Mouse (Mus musculus): ENCODE measurements around the gene Pacsin2.
"Not testable (repeated sequence)": the region's sequence is repeated elsewhere in the genome, so short reads cannot be mapped to it uniquely, and the experiment has no call there.

The Pacsin2 gene

DNA sequence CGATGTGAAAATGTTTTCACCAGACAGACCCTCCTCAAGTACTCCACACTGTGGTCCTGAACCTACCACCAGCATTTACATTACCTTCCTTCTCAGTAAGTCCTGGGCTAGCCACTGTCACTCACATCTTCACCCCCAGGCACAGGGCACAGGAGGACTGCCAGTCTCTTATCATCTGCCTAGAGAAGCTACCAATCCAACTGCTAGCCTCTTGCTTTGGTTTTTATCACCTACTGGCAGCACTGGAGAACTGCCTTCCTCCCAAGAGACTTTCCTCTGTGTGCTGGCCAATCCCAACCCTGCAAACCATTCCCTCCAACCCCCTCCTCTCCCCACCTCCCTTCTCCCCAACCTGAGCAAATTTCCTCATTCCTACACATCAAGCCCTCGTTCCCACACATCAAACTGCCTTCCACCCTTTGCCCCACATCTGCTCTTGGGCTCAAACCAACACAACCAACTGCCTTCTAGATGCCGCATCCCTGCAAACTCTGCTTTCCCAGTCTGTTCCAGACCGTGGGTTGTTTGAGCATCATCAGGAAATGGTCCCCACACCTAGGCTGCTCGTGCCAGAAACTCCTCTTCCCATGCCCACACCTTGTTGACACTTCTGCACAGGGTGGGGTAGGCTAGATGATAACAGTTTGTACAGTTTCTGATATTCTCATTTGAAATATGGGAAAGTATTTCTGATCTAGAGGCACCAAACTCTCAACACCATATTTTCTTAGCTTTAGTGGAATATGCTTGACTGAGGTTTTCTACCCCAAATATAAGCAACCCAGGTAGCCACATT lies 40.6 kb downstream of the Pacsin2 start:
- no peak for DNase-seq (ENCODE audit: low read depth)

DNA sequence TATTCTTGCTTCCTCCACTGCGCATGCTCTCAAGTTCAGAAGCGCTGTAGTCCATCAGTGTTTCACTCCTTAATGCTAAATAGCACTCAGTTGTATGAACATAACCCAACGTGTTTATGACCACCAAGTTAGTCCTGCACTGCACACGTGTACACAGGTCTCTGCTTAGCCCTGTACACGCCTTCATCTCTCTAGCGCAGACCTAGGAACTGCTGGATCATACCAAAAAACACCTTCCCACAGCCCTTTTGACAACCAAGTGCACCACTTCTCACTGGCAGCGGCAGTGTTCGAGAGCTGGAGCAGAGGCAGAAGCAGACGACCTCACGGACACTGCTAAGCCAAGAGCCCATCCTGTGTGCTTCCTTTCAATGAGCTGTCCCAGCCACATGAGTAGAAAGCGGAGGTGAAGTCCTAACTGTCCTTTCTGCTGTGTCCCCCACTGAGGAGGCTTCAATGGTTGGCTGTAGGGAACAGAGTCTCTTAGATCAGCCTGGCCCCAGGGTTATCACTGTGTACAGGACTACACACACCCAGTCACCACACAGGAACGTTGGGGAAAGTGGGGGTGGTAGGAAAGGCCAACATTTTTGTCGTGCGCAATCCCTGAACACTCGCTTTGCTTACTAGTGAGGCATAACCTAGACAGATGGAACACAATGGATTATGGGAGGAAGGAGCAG lies 42.0 kb downstream of the Pacsin2 start:
- DNase-seq (ENCODE audit: low read depth): no peak

DNA sequence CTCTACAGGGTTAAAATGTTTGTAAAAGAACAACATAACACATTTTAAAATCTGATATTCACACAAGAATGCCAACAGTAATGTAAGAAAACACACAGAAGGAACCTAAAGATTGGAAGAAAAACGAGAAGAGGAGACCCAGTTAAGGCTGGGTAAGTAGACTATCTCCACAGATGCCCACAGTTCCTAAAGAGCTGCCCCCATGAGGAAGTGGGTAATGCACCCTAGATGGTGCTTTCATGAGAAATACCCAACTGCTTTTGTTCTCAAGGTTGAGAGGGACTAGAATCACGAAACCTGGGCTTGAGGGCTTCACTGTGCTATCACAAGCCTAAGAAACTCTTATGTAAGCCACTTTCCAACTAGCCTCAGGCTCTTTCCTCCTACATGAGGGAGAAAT lies 44.8 kb downstream of the Pacsin2 start:
- DNase-seq (ENCODE audit: low read depth): no peak

DNA sequence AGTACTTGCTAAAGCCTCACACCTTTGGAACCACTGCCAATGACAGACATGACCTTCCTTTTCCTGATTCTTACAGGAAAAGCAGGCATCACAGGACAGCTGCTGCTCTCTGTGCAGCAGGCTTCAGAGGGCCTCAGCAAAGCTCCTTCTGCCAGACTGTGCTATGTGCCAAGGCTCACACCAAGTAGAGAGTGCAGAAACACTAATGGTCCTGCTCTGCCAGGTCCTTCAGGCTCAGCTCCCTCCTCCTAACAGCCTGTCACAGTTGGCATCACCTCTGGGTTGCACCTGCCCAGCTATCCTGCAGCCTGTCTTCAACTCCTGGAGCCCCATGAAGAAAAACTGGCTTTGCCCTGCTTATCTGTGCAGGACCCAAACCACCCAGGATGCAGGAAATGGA lies 45.7 kb downstream of the Pacsin2 start:
- no peak for DNase-seq (ENCODE audit: low read depth)

DNA sequence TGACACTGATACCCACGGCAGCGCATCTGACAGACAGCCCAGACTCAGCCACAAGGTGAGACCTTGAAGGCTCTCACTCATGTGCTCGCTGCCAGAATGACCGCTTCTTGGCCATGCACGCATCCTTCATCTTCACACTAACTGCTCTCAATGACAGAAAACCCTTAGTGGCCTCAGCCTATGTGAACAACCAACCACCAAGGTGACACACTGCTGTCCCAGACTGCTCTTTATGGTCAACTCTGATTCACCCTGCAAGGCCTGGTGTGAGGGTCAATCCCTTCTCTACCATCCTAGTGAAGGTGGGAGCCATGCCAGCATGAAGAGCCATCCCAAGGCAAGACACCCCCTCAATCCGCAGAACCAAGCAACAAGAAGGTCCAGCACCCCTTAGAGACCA lies 46.5 kb downstream of the Pacsin2 start:
- no peak for DNase-seq (ENCODE audit: low read depth)

DNA sequence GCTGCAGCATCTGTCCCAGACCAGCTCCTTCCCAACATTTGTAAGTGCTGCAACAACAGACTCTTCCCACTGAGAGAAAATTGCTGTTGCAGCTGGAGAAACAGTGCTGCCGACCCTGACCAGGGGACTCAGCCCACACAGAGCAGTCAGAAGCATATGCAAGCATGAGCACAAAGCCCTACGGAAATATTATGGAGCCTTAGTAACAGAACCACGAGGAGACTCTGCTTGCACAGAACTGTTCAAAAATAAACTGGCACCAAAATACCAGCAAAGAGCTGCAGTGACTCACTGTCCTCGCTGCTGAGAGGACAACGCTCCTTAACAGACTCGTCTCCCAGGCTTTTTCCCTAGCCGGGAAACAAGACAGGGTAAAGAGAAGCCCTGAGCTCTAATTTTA lies 47.0 kb downstream of the Pacsin2 start:
- DNase-seq (ENCODE audit: low read depth): peak; percentile 62

DNA sequence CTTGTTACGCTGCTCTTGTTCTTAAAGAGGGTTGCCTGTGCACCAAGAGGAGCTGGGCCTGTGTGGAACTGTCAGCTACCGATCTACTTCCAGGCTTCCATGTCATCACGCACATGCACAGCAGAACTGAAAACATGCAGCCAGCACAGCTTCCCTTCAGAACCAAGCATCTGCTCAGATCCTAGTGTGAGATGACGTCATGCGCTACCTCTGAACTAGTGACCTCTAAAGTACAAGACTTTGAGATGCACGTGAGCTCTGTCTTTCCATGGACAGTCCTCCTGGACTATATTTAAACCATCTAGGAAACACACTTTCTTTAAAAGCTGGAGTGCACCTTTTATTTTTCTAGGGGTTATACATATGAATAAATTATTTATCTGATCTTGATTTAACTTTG lies 49.0 kb downstream of the Pacsin2 start:
- DNase-seq (ENCODE audit: low read depth): no peak

DNA sequence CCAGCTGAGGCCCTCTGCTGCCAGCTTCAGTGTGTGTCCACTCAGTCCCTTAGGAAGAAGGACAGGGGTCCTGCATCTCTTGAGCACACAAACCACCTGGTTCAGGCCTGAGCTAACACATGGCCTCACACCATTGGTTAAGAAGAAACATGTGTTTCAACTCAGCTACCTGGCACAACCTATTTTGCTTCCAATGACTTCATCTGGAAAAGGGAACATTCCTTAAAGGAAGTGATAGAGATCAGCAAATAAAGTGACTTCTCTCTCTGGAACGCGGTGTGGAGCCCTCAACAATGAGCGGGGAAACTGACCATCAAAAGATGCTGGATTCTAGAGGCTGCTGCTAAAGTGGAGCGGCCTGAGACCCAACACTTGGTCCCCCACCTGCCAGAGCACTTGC lies 52.8 kb downstream of the Pacsin2 start:
- DNase-seq (ENCODE audit: low read depth): no peak

DNA sequence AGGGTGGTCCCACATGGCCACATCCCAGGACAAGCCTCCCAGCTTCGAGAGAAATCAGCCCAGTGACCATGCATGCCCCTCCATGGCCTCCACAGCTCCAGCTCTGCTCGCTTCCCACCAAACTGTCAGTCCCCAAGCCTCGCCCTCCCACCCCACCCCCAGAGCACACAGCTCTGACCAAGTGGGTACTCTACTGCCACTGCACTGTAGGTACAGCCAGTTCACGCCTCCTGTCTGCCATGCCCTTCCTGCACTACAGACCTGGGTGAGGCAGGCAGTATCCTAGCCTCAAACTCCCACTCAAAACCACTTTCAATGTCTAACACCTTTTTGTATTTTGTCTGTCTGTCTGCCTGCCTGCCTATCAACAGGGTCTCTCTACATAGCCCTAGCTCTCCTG lies 53.7 kb downstream of the Pacsin2 start:
- DNase-seq (ENCODE audit: low read depth): no peak

DNA sequence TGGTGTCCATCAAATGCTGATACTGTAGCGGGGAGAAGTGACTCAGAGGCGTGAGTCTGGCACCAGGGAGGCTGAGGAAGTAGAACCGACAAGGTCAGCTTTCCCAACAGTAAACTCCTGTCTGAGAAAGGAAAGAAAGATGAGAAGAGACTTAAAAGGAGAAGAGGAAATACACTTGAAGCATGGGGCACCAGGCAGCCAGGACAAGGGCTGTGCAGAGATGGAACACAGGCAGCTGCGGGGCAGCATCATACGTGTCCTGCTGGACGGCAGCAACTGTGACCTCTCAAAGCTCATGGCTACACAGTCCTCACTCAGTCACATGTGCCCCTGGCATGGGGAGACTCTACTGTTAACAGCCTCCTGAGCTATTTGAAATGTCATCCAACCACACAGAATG lies 54.1 kb downstream of the Pacsin2 start:
- DNase-seq (ENCODE audit: low read depth): peak; percentile 82

DNA sequence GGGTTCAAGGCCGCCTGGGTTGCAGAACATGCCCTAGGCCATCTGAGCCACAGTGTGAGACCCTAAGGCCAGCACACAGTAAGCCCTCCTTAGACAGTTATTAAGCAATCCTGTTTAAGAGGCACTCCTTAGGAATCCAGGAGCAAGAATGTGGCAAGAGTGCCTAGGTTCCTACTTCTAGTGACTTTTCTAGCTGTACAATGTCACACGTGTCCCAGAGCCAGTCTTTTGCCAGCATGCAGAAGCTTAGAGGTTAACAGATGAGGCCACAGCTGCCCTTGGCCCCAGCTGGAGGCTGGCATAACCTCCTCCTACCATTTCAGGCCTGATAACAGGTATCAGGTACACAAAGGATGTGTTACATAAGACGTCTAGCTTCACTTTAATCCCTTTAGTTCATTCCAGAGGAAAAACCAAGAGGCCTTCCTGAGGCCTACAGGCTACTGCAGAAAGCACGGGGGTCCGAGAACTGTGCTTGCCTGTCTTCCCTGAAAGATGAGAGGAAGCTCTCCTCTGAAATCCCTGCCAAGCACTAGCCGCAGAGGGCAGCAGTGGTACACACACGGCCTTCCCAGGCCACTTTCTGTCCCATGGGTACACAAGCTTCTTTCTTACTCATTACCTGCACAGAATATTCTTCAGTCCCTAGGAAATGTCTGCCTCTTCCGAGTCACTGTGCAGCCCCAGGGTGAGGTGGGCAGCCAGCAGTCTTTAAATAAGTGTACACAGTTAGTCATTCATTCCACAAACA lies 55.5 kb downstream of the Pacsin2 start:
- DNase-seq (ENCODE audit: low read depth): peak; percentile 61

DNA sequence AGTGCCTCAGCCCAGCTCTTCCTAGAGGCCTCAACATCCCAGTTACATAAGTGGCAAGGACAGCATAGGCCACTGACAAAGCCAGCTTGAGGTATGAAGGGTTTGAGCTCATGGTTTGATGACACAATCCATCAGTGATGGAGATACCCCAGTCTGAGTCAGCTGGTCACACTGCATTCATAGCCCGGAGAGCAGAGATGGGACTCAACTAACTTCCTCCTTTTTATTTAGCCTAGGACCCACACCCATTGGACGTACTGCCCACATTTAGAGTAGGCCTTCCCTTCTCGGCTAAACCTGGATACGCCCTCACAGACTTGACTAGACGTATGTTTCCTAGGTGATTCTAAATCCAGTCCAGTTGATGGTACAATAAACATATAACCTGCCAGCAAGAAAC lies 56.2 kb downstream of the Pacsin2 start:
- no peak for DNase-seq (ENCODE audit: low read depth)

DNA sequence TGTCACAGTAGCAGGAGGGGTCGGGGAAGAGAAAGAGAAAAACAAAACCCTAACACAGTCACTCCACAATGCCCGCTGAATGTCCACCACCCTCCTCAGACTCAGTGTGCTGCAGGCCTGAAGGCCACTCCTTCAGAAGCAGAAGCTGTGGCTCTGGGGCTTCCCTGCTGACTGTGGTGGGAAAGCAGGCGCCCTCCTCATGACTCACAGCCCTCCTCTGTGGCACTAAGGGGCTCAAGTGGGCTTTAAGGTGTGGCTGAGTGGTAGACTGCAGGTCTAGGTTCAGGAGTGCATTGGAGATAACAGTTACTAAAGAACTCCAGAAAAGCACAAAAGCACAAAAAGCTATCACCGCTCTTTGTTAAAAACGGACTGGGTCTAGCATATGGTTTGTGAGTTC lies 56.9 kb downstream of the Pacsin2 start:
- no peak for DNase-seq (ENCODE audit: low read depth)

DNA sequence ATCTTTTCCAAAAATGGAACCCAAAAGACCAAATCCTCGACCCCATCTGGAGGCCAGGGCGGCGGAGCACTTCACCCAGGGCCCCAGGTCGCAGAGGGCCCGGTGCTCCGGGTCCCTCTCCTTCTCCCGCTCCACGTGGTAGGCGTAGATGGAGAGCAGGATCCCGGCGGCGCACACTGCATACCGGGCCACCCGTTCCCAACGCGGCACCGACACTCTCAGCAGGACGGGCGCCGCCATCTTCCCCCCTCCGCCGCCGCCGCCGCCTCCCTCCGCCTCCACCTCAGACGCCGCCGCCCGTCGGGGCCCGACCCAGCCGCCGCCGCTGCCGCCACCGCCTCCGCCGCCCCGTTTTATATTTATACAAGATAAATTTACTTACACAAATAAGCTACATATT lies 58.5 kb downstream of the Pacsin2 start:
- DNase-seq (ENCODE audit: low read depth): not testable (repeated sequence)

DNA sequence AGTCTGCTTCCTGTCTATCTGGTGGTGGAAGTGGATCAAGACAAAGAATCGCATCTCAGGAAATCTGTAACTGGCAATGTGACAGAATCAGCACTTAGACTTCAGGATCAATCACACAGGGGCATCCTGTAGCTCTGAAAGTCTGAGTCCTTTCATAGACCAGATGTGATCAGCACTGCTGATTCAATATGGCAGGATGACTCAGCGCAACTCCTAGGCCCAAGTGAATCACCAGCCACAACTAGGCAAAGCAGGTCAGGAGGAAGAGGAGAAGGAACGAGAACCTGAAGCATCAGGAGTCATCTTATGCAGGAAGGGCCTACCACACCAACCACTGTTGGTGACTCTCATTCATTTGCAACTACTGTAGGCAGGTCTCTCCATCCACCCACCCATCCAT lies 60.4 kb downstream of the Pacsin2 start:
- peak; percentile 73 for DNase-seq (ENCODE audit: low read depth)

DNA sequence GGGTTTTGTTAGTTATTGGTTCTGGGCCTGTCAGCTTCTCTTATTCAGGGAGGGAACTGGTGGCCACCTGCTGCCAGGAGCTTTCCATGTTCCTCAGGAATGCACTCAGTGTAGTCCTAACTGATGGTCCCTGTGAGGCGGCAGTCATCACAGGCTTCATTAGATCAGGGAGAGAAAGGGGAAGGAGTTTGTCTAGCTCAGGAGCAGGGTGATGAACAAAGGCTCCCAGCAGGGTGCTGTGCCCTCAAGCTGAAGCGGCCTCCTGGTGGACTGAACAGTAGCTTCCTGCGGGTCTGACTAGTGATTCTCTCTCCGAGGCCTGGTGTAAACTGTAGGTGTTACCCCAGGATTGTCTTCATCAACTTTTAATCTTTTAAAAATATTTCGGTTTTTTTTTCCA lies 61.4 kb downstream of the Pacsin2 start:
- DNase-seq (ENCODE audit: low read depth): no peak

DNA sequence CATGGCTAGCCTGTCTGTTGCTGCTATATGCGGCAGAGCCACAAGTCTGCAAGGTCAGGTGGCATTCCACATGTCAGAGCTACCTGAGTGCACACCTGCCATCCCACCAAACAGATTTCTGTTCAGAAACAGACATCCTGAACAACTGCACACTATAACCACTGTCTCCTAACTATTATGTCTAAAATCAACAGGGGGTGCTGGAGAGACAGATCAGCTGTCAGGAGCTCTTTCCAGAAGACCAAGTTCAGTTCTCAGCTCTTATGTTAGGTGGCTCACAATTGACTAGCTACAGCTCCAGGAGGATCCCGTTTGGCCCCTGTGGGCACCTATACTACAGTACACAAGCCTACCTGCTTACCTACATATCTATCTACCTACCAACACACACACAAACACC lies 71.7 kb downstream of the Pacsin2 start:
- no peak for DNase-seq (ENCODE audit: low read depth)

DNA sequence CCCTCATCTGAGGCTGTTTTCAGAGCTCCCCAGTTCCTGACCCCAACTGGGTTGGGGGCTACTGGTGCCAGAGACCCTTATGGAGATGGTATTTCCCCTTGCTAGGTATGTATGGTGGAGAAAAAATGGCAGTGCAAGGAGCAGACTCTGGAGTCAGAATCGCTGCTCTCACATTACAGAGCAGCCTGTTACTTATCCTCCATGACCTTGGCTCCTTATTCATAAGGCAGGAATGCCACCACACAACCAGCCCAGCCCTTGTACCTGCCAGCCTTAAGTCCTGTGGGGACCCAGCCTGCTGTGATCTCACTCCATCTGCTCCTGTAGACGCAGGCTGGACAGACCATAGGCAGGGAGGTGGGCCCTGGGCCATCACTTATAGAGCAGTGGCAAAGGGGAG lies 76.5 kb downstream of the Pacsin2 start:
- peak; percentile 44 for DNase-seq (ENCODE audit: low read depth)

DNA sequence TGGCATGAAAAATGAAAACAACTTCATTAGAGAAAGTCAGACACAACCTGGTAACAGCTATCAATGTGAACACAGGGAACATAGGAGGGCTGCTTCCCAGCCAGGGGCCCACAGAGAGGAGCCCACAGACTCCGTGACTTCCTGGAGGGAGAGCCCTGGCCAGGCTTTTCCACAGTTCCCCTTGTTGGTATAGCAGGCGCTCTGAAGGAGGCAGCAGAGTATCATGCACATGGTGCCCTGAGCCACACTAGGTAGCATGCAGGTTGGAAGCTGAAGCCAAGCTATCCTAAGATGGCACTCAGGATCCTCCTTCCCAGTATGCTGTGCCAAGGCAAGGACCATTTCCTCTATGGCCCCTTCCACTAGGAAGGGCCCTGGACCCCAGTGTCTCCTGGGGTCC lies 80.8 kb downstream of the Pacsin2 start:
- peak; percentile 80 for DNase-seq (ENCODE audit: low read depth)

DNA sequence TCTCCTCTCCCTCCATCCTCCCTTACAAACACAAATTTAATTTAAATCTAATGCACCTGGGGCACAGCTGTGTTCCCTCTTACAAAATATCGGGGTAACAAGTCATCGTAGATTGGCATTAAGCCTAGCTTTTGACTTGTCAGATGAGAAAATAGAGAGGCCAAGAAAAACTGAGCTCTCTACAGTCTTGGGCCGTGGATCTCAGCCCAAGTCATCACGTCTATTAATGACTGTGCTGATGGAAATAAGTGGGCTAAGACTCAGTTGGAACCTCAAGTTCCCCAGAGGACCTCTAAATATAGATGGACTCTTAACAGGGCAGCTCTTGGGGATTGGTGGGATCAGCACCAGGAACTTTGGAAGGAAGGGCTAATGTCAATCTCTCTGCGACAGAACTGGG lies 81.3 kb downstream of the Pacsin2 start:
- DNase-seq (ENCODE audit: low read depth): peak; percentile 80

DNA sequence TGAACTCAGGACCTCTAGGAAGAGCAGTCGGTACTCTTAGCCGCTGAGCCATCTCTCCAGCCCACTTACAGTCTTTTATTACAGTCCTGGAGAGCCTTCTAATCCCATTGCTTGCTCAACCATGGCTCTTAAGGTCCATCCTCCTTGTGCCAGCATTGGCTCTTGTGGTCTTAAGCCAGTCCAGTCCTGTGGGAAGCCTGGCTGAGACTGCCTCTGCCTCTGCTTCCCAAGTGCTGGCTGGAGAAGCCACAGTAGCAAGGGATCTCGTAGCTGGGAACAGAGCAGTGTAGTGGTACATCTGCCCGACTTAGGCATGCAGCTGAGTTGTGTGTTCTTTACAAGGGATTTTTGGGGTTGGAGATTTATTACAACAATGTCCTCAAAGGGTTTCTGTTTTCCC lies 81.9 kb downstream of the Pacsin2 start:
- no peak for DNase-seq (ENCODE audit: low read depth)

DNA sequence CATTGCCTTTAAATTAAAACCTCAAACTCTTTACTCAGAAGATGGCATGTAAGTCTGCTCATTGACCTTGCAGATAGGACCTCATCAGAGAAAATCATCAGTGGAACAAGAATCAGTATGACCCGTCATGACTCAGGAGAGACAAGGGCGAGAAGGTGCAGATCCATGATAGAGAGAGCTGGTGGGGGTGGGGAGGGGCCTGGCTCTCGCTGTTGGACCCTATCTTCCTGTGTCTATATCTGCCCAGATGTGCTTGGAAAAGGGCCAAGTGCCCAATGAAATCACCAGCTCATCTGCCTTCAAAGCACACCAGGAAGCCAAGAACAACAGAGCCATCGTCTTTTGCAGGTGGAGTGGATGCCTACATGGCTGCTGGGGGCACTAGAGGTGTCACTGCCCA lies 87.3 kb downstream of the Pacsin2 start:
- no peak for DNase-seq (ENCODE audit: low read depth)

DNA sequence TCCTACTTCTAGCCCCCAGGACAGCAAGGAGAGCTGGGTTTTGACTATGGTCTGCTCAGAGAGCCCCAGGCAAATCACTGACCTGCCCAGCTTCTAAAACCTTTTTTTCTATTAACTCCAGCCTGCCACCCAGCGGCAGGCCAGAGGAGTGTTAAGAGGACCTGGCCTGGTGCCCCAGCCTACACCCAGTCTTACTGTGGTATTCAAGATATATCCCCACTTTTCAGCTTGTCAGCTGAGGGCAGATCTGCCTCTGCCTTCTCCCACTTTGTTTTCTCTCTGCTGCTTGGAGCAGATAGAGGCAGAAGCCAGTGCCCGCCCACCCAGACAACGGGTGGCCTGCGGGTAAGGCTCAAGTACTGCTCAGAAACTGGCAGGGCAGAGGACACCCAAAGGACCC lies 89.3 kb downstream of the Pacsin2 start:
- DNase-seq (ENCODE audit: low read depth): peak; percentile 91
